Mouse (Mus musculus): Measurements from ENCODE around the gene Aicda. TPM values are rescaled to one million over a fixed set of nuclear protein-coding genes. Genes with fewer than 3 reads are reported as not detected.
A peak's percentile ranks its signal among the peaks of the same experiment; 100 is the strongest.
"Not testable (repeated sequence)": the region's sequence is repeated elsewhere in the genome, so short reads cannot be mapped to it uniquely, and the experiment has no call there.

The Aicda gene
- polyA plus RNA-seq, 1 experiment from 2014 or later, result not detected

GRCm38 (mm10) chr6:122555266-122555665, 1.7 kb downstream of the Aicda start:
- POLR2A ChIA-PET, result no interaction called here
- DNase-seq (ENCODE audit: low read depth, low spot score), result no peak
- peaks cover 18% of the 10 kb centered on the region for H3K27me3 ChIP-seq
- CTCF ChIA-PET, result interaction anchor here (1.5 kb wide), 1 partner anchor 91 kb away, joined by 3 read pairs; no protein-coding TSS in a partner anchor
- no peak for ATAC-seq
- in situ Hi-C loops (cut with MboI; ENCODE audit: low pct_unique_long_range_greater_than_20kb), result no loop called here
- TF ChIP-seq CTCF (IDR thresholded peaks at IDR 0.05), result no peak

- H3K27me3 ChIP-seq, result peaks cover 25% of the 10 kb centered on the region
- ATAC-seq (no peak), DNase-seq (ENCODE audit: low read depth, low spot score) (no peak)
- ChIA-PET CTCF (interaction anchor here (0.6 to 2.3 kb wide), 10 partner anchors 8 to 92 kb away, joined by 3 to 15 read pairs (median 4); partner anchors contain the start of gene Rimklb), POLR2A (no interaction called here)
- in situ Hi-C loops (cut with MboI; ENCODE audit: low pct_unique_long_range_greater_than_20kb), result no loop called here
- peak; percentile 64 for TF ChIP-seq CTCF (IDR thresholded peaks at IDR 0.05)
These were observed 3.5 kb downstream of the Aicda start for GRCm38 (mm10) chr6:122556959-122557561.

- no peak for ATAC-seq
- CTCF ChIA-PET, result interaction anchor here (0.6 to 1.0 kb wide), 3 partner anchors 19 to 72 kb away, joined by 3 to 4 read pairs (median 3); no protein-coding TSS in a partner anchor
These were observed 6.8 kb downstream of the Aicda start for GRCm38 (mm10) chr6:122560427-122560826.

GRCm38 (mm10) chr6:122561005-122561404, 7.4 kb downstream of the Aicda start:
- CTCF ChIA-PET, result no interaction called here
- in situ Hi-C loops (cut with MboI; ENCODE audit: low pct_unique_long_range_greater_than_20kb), result loop anchor here (5.0 to 10.0 kb wide), 2 partner anchors 64 to 166 kb away; partner anchors contain the start of gene Rimklb
- TF ChIP-seq CTCF (IDR thresholded peaks at IDR 0.05), result no peak
- POLR2A ChIA-PET, result no interaction called here
- ATAC-seq (no peak), DNase-seq (ENCODE audit: low read depth, low spot score) (no peak)
- H3K27me3 ChIP-seq, result peaks cover 25% of the 10 kb centered on the region

More at GRCm38 (mm10) chr6:122560427-122560826, 6.8 kb downstream of the Aicda start:
- in situ Hi-C loops (cut with MboI; ENCODE audit: low pct_unique_long_range_greater_than_20kb), result loop anchor here (5.0 to 10.0 kb wide), 2 partner anchors 63 to 166 kb away; partner anchors contain the start of gene Rimklb
- peaks cover 31% of the 10 kb centered on the region for H3K27me3 ChIP-seq
- DNase-seq (ENCODE audit: low read depth, low spot score), result no peak
- POLR2A ChIA-PET, result no interaction called here
- peak; percentile 82 for TF ChIP-seq CTCF (IDR thresholded peaks at IDR 0.05)

- POLR2A ChIA-PET, result no interaction called here
- in situ Hi-C loops (cut with MboI; ENCODE audit: low pct_unique_long_range_greater_than_20kb), result loop anchor here (5.0 to 10.0 kb wide), 2 partner anchors 65 to 168 kb away; partner anchors contain the start of gene Rimklb
- CTCF ChIA-PET, result interaction anchor here (0.9 kb wide), 1 partner anchor 38 kb away, joined by 3 read pairs; no protein-coding TSS in a partner anchor
- DNase-seq (ENCODE audit: low read depth, low spot score), result peak; percentile 9
- peak; percentile 88 for TF ChIP-seq CTCF (IDR thresholded peaks at IDR 0.05)
- no peak for ATAC-seq
- peaks cover 19% of the 10 kb centered on the region for H3K27me3 ChIP-seq
These were observed 8.9 kb downstream of the Aicda start for GRCm38 (mm10) chr6:122562463-122562862.

- H3K27me3 ChIP-seq, result peaks cover 23% of the 10 kb centered on the region
- no peak for ATAC-seq
- in situ Hi-C loops (cut with MboI; ENCODE audit: low pct_unique_long_range_greater_than_20kb), result loop anchor here (10.0 kb wide), 1 partner anchor 170 kb away; no protein-coding TSS in a partner anchor
- no peak for TF ChIP-seq CTCF (IDR thresholded peaks at IDR 0.05)
- POLR2A ChIA-PET, result interaction anchor here (1.5 kb wide), 1 partner anchor 10 kb away, joined by 4 read pairs; no protein-coding TSS in a partner anchor
- no peak for DNase-seq (ENCODE audit: low read depth, low spot score)
- CTCF ChIA-PET, result interaction anchor here (1.4 kb wide), 1 partner anchor 12 kb away, joined by 3 read pairs; no protein-coding TSS in a partner anchor
These were observed 11.6 kb downstream of the Aicda start for GRCm38 (mm10) chr6:122565070-122565784.

GRCm38 (mm10) chr6:122569113-122569512, 15.5 kb downstream of the Aicda start:
- no peak for DNase-seq (ENCODE audit: low read depth, low spot score)
- in situ Hi-C loops (cut with MboI; ENCODE audit: low pct_unique_long_range_greater_than_20kb), result loop anchor here (10.0 kb wide), 1 partner anchor 174 kb away; no protein-coding TSS in a partner anchor
- ChIA-PET POLR2A (no interaction called here), CTCF (no interaction called here)
- TF ChIP-seq CTCF (IDR thresholded peaks at IDR 0.05), result no peak
- peaks cover 7% of the 10 kb centered on the region for H3K27me3 ChIP-seq
- no peak for ATAC-seq

- no peak for DNase-seq (ENCODE audit: low read depth, low spot score)
- in situ Hi-C loops (cut with MboI; ENCODE audit: low pct_unique_long_range_greater_than_20kb), result loop anchor here (10.0 kb wide), 1 partner anchor 175 kb away; no protein-coding TSS in a partner anchor
- H3K27me3 ChIP-seq, result peaks cover 7% of the 10 kb centered on the region
- ATAC-seq, result no peak
- TF ChIP-seq CTCF (IDR thresholded peaks at IDR 0.05), result no peak
- CTCF ChIA-PET, result no interaction called here
- POLR2A ChIA-PET, result no interaction called here
These were observed 16.2 kb downstream of the Aicda start for GRCm38 (mm10) chr6:122569762-122570161.

GRCm38 (mm10) chr6:122570695-122571616, 17.4 kb downstream of the Aicda start:
- POLR2A ChIA-PET, result no interaction called here
- ATAC-seq, result no peak
- TF ChIP-seq CTCF (IDR thresholded peaks at IDR 0.05), result no peak

GRCm38 (mm10) chr6:122571617-122571959, 18.0 kb downstream of the Aicda start:
- no peak for TF ChIP-seq CTCF (IDR thresholded peaks at IDR 0.05)
- peaks cover 7% of the 10 kb centered on the region for H3K27me3 ChIP-seq
- ATAC-seq (no peak), DNase-seq (ENCODE audit: low read depth, low spot score) (no peak)
- POLR2A ChIA-PET, result no interaction called here
- in situ Hi-C loops (cut with MboI; ENCODE audit: low pct_unique_long_range_greater_than_20kb), result no loop called here
- CTCF ChIA-PET, result interaction anchor here (2.4 kb wide), 1 partner anchor 15 kb away, joined by 8 read pairs; no protein-coding TSS in a partner anchor

More at GRCm38 (mm10) chr6:122570695-122571616, 17.4 kb downstream of the Aicda start:
- peaks cover 7% of the 10 kb centered on the region for H3K27me3 ChIP-seq
- CTCF ChIA-PET, result interaction anchor here (2.4 kb wide), 1 partner anchor 14 kb away, joined by 8 read pairs; no protein-coding TSS in a partner anchor
- DNase-seq (ENCODE audit: low read depth, low spot score), result no peak
- in situ Hi-C loops (cut with MboI; ENCODE audit: low pct_unique_long_range_greater_than_20kb), result no loop called here

GRCm38 (mm10) chr6:122575037-122575436, 21.4 kb downstream of the Aicda start:
- DNase-seq (ENCODE audit: low read depth, low spot score); in situ Hi-C loops (cut with MboI; ENCODE audit: low pct_unique_long_range_greater_than_20kb); H3K27me3 ChIP-seq; ATAC-seq: not testable (repeated sequence)
- CTCF ChIA-PET, result interaction anchor here (1.4 kb wide), 1 partner anchor 19 kb away, joined by 7 read pairs; no protein-coding TSS in a partner anchor
- POLR2A ChIA-PET, result interaction anchor here (1.6 kb wide), 1 partner anchor 9 kb away, joined by 4 read pairs; no protein-coding TSS in a partner anchor
